Mouse (Mus musculus) MEL-GATA-1-ER (cell line): Measurements from ENCODE around the gene Vmn1r80.
"Not testable (repeated sequence)": the region's sequence is repeated elsewhere in the genome, so short reads cannot be mapped to it uniquely, and the experiment has no call there.

Experiments used
- DNase-seq: peaks from one replicate; pipeline ENCODE4 v3.0.0-alpha.2; 2012; ENCODE audit warnings: low read depth; ENCODE audit errors: extremely low read depth

Vmn1r80 gene

DNA sequence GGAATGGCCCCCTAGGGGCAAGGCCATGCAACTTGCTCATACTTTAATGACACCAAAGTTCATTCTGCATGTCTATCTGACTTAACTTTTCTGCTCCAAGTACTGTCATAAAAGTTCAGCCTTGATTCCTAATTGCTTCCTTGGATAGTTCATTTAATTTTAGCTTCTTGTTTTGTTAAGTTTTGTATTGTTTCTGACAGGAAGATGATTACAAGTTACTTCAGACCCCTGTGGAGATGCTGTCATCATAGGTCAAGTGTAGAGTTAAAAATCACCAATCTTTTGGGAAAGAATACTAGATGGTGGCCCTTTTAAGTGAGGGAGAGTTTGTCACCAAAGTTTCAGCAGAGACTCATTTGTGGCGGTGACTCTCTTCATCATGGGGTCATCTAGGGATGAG is at the start of gene Vmn1r80:
Gene Vmn1r80 (plus strand): TSS at position 301 of the 400 bp plus-strand sequence.
- no peak for DNase-seq

DNA sequence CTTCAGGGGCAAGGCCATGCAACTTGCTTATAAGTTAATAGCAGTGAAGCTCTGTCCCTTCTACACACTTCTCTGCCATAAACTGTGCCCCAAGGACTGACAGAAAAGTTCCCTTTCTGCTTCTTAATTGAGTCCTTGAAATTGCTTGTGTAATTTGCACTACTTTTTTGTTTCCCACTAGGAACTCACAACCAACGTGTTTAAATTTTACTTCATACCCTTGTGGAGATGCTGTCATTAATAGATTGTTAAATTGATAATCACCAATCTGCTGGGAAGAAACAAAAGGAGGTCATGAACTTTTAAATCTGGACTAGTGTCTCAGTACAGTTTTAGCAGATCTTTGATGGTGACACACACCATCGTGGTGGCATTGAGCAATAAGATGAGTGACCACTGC is 39.1 kb upstream of the Vmn1r80 start, which contains the start of gene Vmn1r78:
Gene Vmn1r78 (plus strand): TSS at position 301 of the 400 bp plus-strand sequence.
- DNase-seq = no peak

DNA sequence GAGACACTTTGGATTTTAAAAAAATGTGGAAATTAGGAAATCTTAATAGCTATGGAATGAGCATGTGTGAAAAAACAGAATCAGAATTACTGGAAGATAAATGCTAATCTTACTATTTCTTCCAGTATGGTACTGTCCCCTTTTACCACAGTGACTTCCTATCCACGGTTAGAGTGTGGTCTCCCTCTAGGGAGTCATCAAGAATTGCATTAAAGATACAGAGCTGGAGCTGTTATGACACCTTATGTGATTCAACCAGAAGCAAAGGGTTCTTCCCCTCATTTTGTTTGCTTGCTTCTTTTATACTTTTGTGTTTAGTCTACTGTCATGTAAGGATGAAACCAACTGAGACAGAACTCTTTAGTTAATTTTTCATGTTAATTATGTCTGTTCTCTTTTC is 32.6 kb upstream of the Vmn1r80 start:
- not testable (repeated sequence) for DNase-seq

DNA sequence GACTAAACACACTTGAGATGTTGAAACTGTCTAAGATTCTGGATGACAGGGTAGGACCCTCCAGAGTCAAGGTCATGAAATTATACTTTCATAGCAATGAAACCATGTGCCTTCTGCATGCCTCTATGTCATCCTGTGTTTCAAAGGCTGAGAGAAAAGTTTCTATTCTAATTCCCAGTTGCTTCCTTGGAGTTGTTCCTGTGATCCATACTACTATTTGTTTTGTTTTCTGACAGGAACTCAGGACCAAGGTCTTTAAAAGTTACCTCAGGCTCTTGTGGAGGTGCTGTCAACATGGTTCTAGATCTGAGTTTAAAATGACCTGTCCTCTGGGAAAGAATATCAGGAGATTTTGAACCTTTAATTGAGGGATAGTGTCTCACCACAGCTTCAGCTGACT is 18.1 kb upstream of the Vmn1r80 start, which contains the start of gene Vmn1r79:
Gene Vmn1r79 (plus strand): TSS at position 301 of the 400 bp plus-strand sequence.
- DNase-seq = not testable (repeated sequence)

DNA sequence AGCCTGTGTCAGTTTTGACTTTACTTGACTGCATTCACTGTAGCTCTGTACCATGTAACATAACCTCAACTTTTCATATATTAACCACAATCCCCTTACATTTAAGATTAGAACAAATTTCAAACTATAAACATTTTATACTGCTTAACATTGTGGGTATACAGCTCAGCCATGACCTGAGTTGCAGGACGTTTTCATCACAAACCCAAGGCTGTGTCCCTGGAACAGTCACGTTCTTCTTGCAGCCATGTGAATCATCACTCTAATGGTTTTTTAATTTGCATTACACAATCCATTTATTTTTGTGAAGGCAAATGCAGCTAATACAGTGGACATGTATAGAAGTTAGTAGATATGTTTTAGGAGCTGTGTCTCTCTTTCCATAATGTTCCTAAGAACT is 16.2 kb upstream of the Vmn1r80 start:
- DNase-seq = not testable (repeated sequence)

DNA sequence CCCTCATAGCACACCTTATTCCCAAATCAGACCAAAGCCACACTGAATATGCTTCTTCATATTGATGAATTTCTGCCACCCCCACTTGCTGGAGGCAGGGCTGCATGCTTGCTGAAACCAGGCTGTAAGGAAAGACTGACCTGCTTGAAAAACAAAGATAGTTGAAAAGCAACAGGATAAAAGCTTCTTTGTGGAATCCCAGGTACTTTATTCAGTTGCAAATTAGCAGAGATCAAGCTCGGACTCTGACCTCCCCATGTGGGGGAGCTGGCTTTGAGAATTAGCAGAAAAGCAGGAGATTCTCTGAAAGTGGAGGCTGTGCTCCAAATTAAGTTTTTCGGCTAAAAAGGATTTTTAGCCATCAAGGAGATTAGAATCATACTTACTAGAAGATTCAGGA is 15.1 kb downstream of the Vmn1r80 start:
- no peak for DNase-seq
